Mouse (Mus musculus) neural tube, embryonic 11.5 days (tissue): Measurements from ENCODE around the gene Ppp1r13b. TPM values are rescaled to one million over a fixed set of nuclear protein-coding genes. Genes with fewer than 3 reads are reported as not detected.

Source experiments
- ATAC-seq: fragments of 200-750 bp; cut with Nextera tagmentation; 2 replicates; pipeline ENCODE4 v1.8.0; 2017; ENCODE audit warnings: moderate number of reproducible peaks, mild to moderate bottlenecking, moderate TSS enrichment, moderate library complexity; ENCODE audit not compliant: insufficient read depth, low FRiP score, low TSS enrichment
- DNase-seq: peaks from one replicate; pipeline ENCODE4 v3.0.0-alpha.2; 2015; ENCODE audit warnings: low spot score
- H3K27ac ChIP-seq: fragments of 300-500 bp; sonication (generic); 2 replicates; pipeline ENCODE4 v1.5.1; 2014; ENCODE audit warnings: low read depth, mild to moderate bottlenecking, low read length
- H3K27me3 ChIP-seq: fragments of 300-500 bp; sonication (generic); 2 replicates; pipeline ENCODE4 v1.6.1; 2014; ENCODE audit warnings: mild to moderate bottlenecking, low read length, mixed read lengths; ENCODE audit not compliant: control insufficient read depth, insufficient read depth
- H3K36me3 ChIP-seq: fragments of 300-500 bp; sonication (generic); 2 replicates; pipeline ENCODE4 v1.6.1; 2014; ENCODE audit warnings: mild to moderate bottlenecking, low read length, moderate library complexity, mixed read lengths; ENCODE audit not compliant: control insufficient read depth, insufficient read depth
- H3K4me1 ChIP-seq: fragments of 300-500 bp; sonication (generic); 2 replicates; pipeline ENCODE4 v1.6.1; 2014; ENCODE audit warnings: low read length, mixed read lengths; ENCODE audit not compliant: control insufficient read depth, insufficient read depth
- H3K4me2 ChIP-seq: fragments of 300-500 bp; sonication (generic); 2 replicates; pipeline ENCODE4 v1.6.1; 2014; ENCODE audit warnings: low read depth, mild to moderate bottlenecking, moderate library complexity
- H3K4me3 ChIP-seq: fragments of 300-500 bp; sonication (generic); 2 replicates; pipeline ENCODE4 v1.5.1; 2014; ENCODE audit warnings: low read depth, low read length
- H3K9ac ChIP-seq: fragments of 300-500 bp; sonication (generic); 2 replicates; pipeline ENCODE4 v1.6.1; 2014; ENCODE audit warnings: mild to moderate bottlenecking, low read length
- H3K9me3 ChIP-seq: fragments of 300-500 bp; sonication (generic); 2 replicates; pipeline ENCODE4 v1.6.1; 2016; ENCODE audit warnings: low read length; ENCODE audit not compliant: control insufficient read depth
- WGBS: fragments of 180-500 bp; shearing (Covaris S2); extraction: QIAGEN DNeasy Blood & Tissue Kit; methylation state at CpG from one replicate; pipeline ENCODE4 v1.1.7; 2014; 5-methylcytosine and 5-hydroxymethylcytosine counted together
- polyA plus RNA-seq: library from polyadenylated mRNA; unstranded; fragments of >200 nt; fragmentation: Nextera tagmentation; extraction: Ambion mirVana; gene quantifications from 2 replicates; pipeline ENCODE4 v1.2.1, GENCODE M21; 2014

The Ppp1r13b gene
- polyA plus RNA-seq, 1 experiment from 2014 or later = 10.2 TPM

GRCm38 (mm10) chr12:111851745-111852144, 56.2 kb downstream of the Ppp1r13b start:
- Histone ChIP-seq H3K36me3 (no peaks in the 10 kb centered on the region), H3K9ac (no peak overlapping the region), H3K9me3 (no peaks in the 10 kb centered on the region), H3K4me1 (no peaks in the 10 kb centered on the region; the same call in 1 of the 2 replicates), H3K4me2 (no peak overlapping the region), H3K4me3 (no peak overlapping the region), H3K27ac (no peak overlapping the region), H3K27me3 (no peaks in the 10 kb centered on the region)
- 84% methylated on average over 5 of the region's 5 CpGs for WGBS
- ATAC-seq (no peak), DNase-seq (no peak)

- H3K9me3 ChIP-seq = no peaks in the 10 kb centered on the region
- ATAC-seq = no peak
- H3K4me1 ChIP-seq = no peaks in the 10 kb centered on the region; the same call in 1 of the 2 replicates
Measured at GRCm38 (mm10) chr12:111851235-111851634, 56.7 kb downstream of the Ppp1r13b start.

GRCm38 (mm10) chr12:111848300-111848798, 59.6 kb downstream of the Ppp1r13b start:
- Histone ChIP-seq H3K27ac (no peak overlapping the region), H3K36me3 (no peaks in the 10 kb centered on the region), H3K4me1 (no peaks in the 10 kb centered on the region; the same call in 1 of the 2 replicates), H3K9ac (no peak overlapping the region), H3K4me3 (no peak overlapping the region), H3K9me3 (no peaks in the 10 kb centered on the region), H3K4me2 (no peak overlapping the region), H3K27me3 (no peaks in the 10 kb centered on the region)
- DNase-seq = no peak
- ATAC-seq = no peak
- 64% methylated on average over 9 of the region's 9 CpGs for WGBS

More at GRCm38 (mm10) chr12:111851235-111851634, 56.7 kb downstream of the Ppp1r13b start:
- Histone ChIP-seq H3K9ac (no peak overlapping the region), H3K4me3 (no peak overlapping the region), H3K27me3 (no peaks in the 10 kb centered on the region), H3K36me3 (no peaks in the 10 kb centered on the region), H3K4me2 (no peak overlapping the region), H3K27ac (no peak overlapping the region)
- DNase-seq = no peak
- WGBS = 67% methylated on average over 2 of the region's 2 CpGs

- Histone ChIP-seq H3K36me3 (no peaks in the 10 kb centered on the region), H3K27me3 (no peaks in the 10 kb centered on the region), H3K9me3 (no peaks in the 10 kb centered on the region), H3K4me1 (no peaks in the 10 kb centered on the region; the same call in 1 of the 2 replicates), H3K9ac (no peak overlapping the region), H3K4me3 (no peak overlapping the region), H3K27ac (no peak overlapping the region), H3K4me2 (no peak overlapping the region)
- DNase-seq (no peak), ATAC-seq (no peak)
- WGBS = 87% methylated on average over 10 of the region's 10 CpGs
Measured at GRCm38 (mm10) chr12:111846815-111847214, 61.1 kb downstream of the Ppp1r13b start.

- Histone ChIP-seq H3K9me3 (no peaks in the 10 kb centered on the region), H3K4me2 (no peak overlapping the region), H3K4me1 (no peaks in the 10 kb centered on the region; the same call in 1 of the 2 replicates), H3K27me3 (no peaks in the 10 kb centered on the region), H3K27ac (no peak overlapping the region), H3K4me3 (no peak overlapping the region), H3K9ac (no peak overlapping the region), H3K36me3 (no peaks in the 10 kb centered on the region)
- WGBS = 86% methylated on average over 4 of the region's 4 CpGs
- DNase-seq = no peak
- no peak for ATAC-seq
Measured at GRCm38 (mm10) chr12:111845953-111846352, 62.0 kb downstream of the Ppp1r13b start.

GRCm38 (mm10) chr12:111843470-111843869, 64.4 kb downstream of the Ppp1r13b start:
- no peak for ATAC-seq
- WGBS = 69% methylated on average over 2 of the region's 2 CpGs

GRCm38 (mm10) chr12:111842565-111843433, 65.1 kb downstream of the Ppp1r13b start:
- Histone ChIP-seq H3K9ac (no peak overlapping the region), H3K4me1 (no peaks in the 10 kb centered on the region), H3K9me3 (no peaks in the 10 kb centered on the region), H3K36me3 (no peaks in the 10 kb centered on the region), H3K27ac (no peak overlapping the region), H3K4me2 (no peak overlapping the region), H3K27me3 (no peaks in the 10 kb centered on the region), H3K4me3 (no peak overlapping the region)
- ATAC-seq (no peak), DNase-seq (no peak)
- 80% methylated on average over 15 of the region's 15 CpGs for WGBS

More at GRCm38 (mm10) chr12:111843470-111843869, 64.4 kb downstream of the Ppp1r13b start:
- no peaks in the 10 kb centered on the region; the same call in 1 of the 2 replicates for H3K4me1 ChIP-seq
- H3K27ac ChIP-seq = no peak overlapping the region
- H3K4me2 ChIP-seq = no peak overlapping the region
- H3K36me3 ChIP-seq = no peaks in the 10 kb centered on the region
- H3K27me3 ChIP-seq = no peaks in the 10 kb centered on the region
- no peak overlapping the region for H3K9ac ChIP-seq
- no peak overlapping the region for H3K4me3 ChIP-seq
- no peaks in the 10 kb centered on the region for H3K9me3 ChIP-seq
- no peak for DNase-seq

GRCm38 (mm10) chr12:111833457-111833856, 74.5 kb downstream of the Ppp1r13b start:
- H3K9me3 ChIP-seq = no peaks in the 10 kb centered on the region
- ATAC-seq (no peak), DNase-seq (no peak)
- 87% methylated on average over 10 of the region's 10 CpGs for WGBS
- H3K4me1 ChIP-seq = peaks cover 3% of the 10 kb centered on the region; the same call in 1 of the 2 replicates
- H3K27ac ChIP-seq = no peak overlapping the region
- no peak overlapping the region for H3K9ac ChIP-seq
- no peak overlapping the region for H3K4me3 ChIP-seq
- H3K27me3 ChIP-seq = no peaks in the 10 kb centered on the region
- no peak overlapping the region for H3K4me2 ChIP-seq
- H3K36me3 ChIP-seq = peaks cover 6% of the 10 kb centered on the region
